Mouse (Mus musculus): ENCODE results near the gene Ier2. TPM values are rescaled to one million over a fixed set of nuclear protein-coding genes. Genes with fewer than 3 reads are reported as not detected.

The Ier2 gene
- polyA plus RNA-seq, 1 experiment from 2014 or later, result 80.3 TPM

DNA sequence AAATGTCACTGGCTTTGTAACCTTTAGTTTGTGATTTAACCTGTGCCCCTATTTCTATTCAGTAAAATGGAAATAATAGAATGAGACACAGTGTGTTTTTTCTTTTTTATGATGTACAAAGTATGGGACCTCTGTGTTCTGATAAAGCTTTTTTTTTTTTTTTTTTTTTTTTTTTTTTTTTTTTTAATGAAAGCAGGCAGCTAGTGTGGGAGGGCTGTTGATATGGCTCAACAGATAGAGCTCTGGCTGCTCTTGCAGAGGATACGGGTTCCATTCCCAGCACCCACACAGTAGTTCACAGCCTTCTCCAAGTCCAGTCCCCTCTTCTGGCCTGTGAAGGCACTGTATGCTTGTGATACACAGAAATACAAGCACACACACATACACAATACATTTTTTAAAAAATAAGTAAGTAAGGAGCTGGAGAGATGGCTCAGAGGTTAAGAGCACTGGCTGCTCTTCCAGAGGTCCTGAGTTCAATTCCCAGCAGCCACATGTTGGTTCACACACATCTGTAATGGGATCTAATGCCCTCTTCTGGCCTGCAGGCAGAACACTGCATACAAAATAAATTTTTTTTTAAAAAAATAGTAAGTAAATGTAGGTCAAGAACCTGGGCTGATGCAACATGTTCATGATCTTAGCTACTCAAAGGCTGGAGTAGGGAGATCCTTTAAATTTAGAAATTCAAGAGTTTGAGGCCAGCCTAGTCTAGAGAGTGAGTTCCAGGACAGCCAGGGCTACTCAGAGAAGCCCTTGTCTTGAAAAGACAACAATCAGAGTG lies 20.9 kb downstream of the Ier2 start:
- ATAC-seq (replicated peaks; ENCODE audit: low FRiP score), result no peak
- H3K9ac ChIP-seq, result no peak overlapping the region
- no peak overlapping the region for H3K27ac ChIP-seq
- WGBS, result 68% methylated on average over 1 of the region's 1 CpGs
- H3K9me3 ChIP-seq (replicated peaks), result no peaks in the 10 kb centered on the region
- no peak overlapping the region for H3K4me3 ChIP-seq (replicated peaks)
- no peak overlapping the region for H3K4me2 ChIP-seq
- no peaks in the 10 kb centered on the region for H3K27me3 ChIP-seq
- H3K4me1 ChIP-seq, result peaks cover 16% of the 10 kb centered on the region
- no peaks in the 10 kb centered on the region for H3K36me3 ChIP-seq

DNA sequence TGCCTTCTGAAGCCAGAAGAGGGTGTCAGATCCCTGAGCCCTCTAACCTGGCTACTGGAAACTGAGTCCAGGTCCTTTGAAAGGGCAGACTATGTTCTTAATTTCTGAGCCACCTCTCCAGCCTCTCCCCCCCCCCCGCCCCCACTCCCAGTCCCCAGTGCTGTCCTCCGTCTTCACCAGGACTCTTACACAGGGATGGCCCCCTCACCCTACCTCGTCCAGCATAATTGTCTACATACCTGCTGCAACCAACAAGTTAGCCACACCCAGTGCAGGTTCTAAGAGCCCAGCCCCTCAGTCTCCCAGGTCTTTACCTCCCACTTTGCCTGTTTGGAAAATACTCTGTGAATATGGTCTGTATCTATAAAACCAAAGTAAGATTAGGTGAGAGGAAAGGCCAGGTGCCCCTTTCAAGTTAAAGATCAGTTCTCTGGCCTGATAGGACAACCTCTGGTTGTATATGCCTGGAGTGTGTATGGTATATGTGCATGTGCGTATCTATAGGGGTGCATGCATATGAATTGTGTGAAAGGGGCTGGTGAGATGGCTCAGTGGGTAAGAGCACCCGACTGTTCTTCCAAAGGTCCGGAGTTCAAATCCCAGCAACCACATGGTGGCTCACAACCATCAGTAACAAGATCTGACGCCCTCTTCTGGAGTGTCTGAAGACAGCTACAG lies 21.9 kb downstream of the Ier2 start:
- Histone ChIP-seq H3K9me3 (replicated peaks) (no peaks in the 10 kb centered on the region), H3K36me3 (no peaks in the 10 kb centered on the region), H3K9ac (no peak overlapping the region), H3K27ac (0 out of 2 replicates have a peak overlapping the region, but pooled peaks have one; percentile 66), H3K4me3 (replicated peaks) (no peak overlapping the region), H3K27me3 (no peaks in the 10 kb centered on the region), H3K4me2 (0 out of 2 replicates have a peak overlapping the region, but pooled peaks have one; percentile 88), H3K4me1 (peaks cover 23% of the 10 kb centered on the region)
- no peak for ATAC-seq (replicated peaks; ENCODE audit: low FRiP score)
- WGBS, result 70% methylated on average over 7 of the region's 7 CpGs

DNA sequence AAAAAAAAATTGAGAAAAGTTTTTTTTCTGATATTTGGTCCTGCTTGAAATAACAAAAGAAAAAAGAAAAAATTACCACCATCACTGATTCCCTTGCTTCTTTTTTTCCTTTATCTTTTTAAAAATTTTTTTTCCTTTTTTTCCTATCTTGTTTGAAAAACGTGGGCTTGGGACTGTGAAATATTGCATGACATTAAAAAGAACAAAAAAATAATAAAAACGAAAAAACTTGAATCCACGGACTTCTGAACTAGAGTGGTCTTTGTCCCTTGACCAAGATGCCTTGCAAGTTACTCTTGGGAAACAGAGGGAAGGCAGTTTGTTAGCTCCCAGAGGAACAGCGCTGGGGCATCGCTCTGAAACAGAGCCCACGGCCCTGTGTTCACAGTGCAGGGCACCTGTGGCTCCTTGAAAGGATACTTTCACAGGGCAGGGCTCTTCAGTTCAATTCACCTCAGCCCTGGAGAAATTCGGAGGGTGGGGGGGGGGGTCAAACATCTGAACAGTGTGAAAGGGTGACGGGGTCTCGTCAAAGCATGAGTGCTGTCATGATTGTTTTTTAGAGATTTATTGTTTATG lies 22.6 kb downstream of the Ier2 start:
- WGBS, result 30% methylated on average over 9 of the region's 9 CpGs
- Histone ChIP-seq H3K36me3 (no peaks in the 10 kb centered on the region), H3K4me3 (replicated peaks) (peak overlapping the region; percentile 60), H3K4me2 (peak overlapping the region; percentile 88), H3K9me3 (replicated peaks) (no peaks in the 10 kb centered on the region), H3K9ac (peak overlapping the region; percentile 42; the same call in 1 of the 2 replicates), H3K27ac (peak overlapping the region; percentile 66), H3K4me1 (peaks cover 30% of the 10 kb centered on the region), H3K27me3 (no peaks in the 10 kb centered on the region)
- no peak for ATAC-seq (replicated peaks; ENCODE audit: low FRiP score)

DNA sequence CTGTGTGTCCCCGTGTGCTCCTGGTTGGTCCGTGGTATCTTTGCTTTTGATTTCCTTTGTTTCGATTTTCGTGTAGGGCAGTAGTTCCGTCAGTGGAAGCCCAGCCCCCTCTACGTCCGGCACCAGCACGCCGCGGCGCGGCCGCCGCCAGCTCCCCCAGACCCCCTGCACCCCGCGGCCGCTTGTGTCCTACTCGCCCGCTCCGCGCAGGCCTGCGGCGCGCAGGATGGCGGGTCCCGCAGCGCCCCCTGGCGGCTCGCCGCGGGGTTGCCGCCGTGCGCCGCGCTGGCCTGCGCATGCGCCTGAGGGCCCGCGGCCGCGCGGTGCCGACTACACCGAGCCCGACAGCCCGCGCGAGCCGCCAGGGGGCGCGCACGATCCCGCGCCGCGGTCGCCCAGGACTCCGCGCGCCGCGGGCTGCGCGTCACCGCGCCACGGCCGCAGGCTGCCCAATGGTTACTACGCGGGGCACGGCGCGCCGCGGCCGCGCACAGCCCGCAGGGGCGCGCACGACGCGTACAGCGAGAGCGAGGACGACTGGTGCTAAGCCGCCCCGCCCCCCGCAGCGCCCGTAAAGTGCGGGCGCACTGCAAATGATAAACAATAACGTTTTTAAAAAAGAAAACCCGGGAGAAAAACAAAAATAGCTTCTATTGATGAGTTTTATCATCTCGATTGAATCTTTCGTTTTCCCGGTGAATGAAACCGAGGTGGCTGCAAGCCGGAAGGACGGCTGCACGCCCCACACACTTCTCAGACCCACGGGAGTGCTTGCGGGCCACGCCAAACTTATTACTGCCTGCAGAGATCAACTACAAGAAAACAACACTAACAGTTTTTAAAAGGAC lies 23.3 kb downstream of the Ier2 start:
- H3K4me3 ChIP-seq (replicated peaks), result peak overlapping the region; percentile 60
- WGBS, result under 1% methylated on average over 106 of the region's 106 CpGs
- H3K27ac ChIP-seq, result peak overlapping the region; percentile 94
- peak overlapping the region; percentile 62 for H3K9ac ChIP-seq
- H3K36me3 ChIP-seq, result no peaks in the 10 kb centered on the region
- H3K27me3 ChIP-seq, result no peaks in the 10 kb centered on the region
- no peaks in the 10 kb centered on the region for H3K9me3 ChIP-seq (replicated peaks)
- peak overlapping the region; percentile 88 for H3K4me2 ChIP-seq
- peak; percentile 94 for ATAC-seq (replicated peaks; ENCODE audit: low FRiP score)
- peaks cover 34% of the 10 kb centered on the region for H3K4me1 ChIP-seq

DNA sequence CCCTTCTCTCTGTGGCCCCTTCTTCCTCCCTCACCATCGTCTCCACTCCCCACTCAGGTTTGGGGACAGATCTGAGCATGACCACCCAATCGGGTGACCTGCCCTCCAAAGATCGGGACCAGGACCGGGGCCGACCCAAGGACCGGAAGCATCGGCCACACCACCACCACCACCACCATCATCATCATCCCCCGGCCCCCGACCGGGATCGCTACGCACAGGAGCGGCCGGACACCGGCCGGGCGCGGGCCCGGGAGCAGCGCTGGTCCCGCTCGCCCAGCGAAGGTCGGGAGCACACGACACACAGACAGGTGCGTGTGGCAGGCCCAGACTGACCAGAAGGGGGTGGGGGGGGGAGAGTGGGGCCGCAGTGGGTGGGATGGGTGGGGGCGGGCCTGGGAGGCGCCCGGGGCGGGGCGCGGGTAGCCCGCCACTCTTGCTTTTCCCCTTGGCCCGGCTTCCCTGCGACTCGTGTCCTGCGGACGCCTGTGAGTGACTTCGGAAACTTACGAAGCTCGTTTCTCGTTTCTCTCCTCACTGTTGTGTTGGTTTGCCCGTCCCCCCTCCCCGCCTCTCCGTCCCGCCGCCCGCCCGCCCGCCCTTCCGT lies 24.0 kb downstream of the Ier2 start:
- H3K36me3 ChIP-seq, result no peaks in the 10 kb centered on the region
- H3K9me3 ChIP-seq (replicated peaks), result no peaks in the 10 kb centered on the region
- H3K4me1 ChIP-seq, result peaks cover 38% of the 10 kb centered on the region
- peak overlapping the region; percentile 62 for H3K9ac ChIP-seq
- WGBS, result 1% methylated on average over 50 of the region's 52 CpGs
- ATAC-seq (replicated peaks; ENCODE audit: low FRiP score), result peak; percentile 24
- H3K27ac ChIP-seq, result peak overlapping the region; percentile 94
- no peaks in the 10 kb centered on the region for H3K27me3 ChIP-seq
- H3K4me2 ChIP-seq, result peak overlapping the region; percentile 88
- peak overlapping the region; percentile 60 for H3K4me3 ChIP-seq (replicated peaks)

DNA sequence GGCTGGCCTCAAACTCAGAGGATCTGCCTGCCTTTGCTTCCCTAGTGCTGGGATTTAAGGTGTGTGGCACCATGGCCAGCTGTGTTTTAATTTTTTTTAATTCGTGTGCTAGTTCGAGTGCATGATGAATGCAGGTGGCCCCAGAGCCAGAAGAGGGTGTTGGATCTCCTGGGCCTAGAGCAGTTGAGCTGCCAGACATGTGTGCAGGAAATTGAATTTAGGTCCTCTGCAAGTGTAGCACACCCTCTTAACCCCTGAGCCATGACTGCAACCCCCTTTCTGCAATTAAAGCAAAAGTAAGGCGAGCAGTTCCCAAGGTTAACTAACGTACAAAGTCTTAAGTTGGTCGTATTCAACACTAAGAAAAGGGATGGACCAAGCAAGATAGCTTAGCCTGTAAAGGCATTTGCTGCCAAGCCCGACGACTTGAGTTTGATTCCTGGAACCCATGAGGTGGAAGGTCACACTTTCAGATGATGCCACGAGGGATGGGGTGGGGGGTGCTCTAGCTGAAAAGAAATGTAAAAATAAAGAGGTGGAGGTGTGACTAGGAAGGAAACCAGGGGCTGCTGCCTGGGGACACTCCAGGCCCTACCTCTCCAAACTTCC lies 24.6 kb downstream of the Ier2 start:
- Histone ChIP-seq H3K4me1 (peaks cover 38% of the 10 kb centered on the region), H3K9me3 (replicated peaks) (no peaks in the 10 kb centered on the region), H3K27ac (peak overlapping the region; percentile 94), H3K36me3 (no peaks in the 10 kb centered on the region), H3K4me3 (replicated peaks) (peak overlapping the region; percentile 60), H3K4me2 (peak overlapping the region; percentile 88), H3K27me3 (no peaks in the 10 kb centered on the region), H3K9ac (peak overlapping the region; percentile 62)
- ATAC-seq (replicated peaks; ENCODE audit: low FRiP score), result no peak
- WGBS, result 34% methylated on average over 8 of the region's 8 CpGs

DNA sequence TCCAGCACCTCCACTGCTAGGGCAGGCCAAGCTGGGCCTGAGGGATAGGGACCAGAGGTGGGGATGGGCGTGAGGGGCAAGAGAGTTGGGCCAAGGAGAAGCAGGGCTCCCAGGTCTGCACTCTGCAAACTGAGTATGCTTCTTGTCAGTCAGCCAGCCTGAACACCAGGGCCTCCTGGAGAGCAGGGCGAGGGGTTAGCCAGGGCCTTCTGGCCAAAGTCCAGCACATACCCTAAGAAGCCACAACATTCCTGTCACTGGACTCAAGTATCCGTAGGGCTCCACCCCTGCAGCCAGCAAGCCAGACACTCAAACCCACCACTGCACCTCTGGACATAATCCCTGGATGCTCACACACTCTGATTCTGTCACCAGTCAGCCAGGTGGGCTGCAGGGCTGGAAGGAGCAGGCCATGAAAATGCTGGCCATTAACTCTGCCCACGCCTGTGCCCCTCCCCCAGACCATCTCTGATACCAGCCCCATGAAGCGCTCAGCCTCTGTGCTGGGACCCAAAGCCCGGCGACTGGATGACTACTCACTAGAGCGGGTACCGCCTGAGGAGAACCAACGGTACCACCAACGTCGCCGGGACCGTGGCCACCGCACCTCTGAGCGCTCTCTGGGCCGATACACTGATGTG lies 26.5 kb downstream of the Ier2 start:
- peak overlapping the region; percentile 75 for H3K27ac ChIP-seq
- H3K4me3 ChIP-seq (replicated peaks), result no peak overlapping the region
- no peaks in the 10 kb centered on the region for H3K27me3 ChIP-seq
- 0 out of 2 replicates have a peak, but pooled peaks cover 3% of the 10 kb centered on the region for H3K9me3 ChIP-seq (replicated peaks)
- WGBS, result 84% methylated on average over 17 of the region's 17 CpGs
- no peaks in the 10 kb centered on the region for H3K36me3 ChIP-seq
- H3K4me1 ChIP-seq, result peaks cover 38% of the 10 kb centered on the region
- ATAC-seq (replicated peaks; ENCODE audit: low FRiP score), result no peak
- no peak overlapping the region for H3K4me2 ChIP-seq
- H3K9ac ChIP-seq, result no peak overlapping the region

DNA sequence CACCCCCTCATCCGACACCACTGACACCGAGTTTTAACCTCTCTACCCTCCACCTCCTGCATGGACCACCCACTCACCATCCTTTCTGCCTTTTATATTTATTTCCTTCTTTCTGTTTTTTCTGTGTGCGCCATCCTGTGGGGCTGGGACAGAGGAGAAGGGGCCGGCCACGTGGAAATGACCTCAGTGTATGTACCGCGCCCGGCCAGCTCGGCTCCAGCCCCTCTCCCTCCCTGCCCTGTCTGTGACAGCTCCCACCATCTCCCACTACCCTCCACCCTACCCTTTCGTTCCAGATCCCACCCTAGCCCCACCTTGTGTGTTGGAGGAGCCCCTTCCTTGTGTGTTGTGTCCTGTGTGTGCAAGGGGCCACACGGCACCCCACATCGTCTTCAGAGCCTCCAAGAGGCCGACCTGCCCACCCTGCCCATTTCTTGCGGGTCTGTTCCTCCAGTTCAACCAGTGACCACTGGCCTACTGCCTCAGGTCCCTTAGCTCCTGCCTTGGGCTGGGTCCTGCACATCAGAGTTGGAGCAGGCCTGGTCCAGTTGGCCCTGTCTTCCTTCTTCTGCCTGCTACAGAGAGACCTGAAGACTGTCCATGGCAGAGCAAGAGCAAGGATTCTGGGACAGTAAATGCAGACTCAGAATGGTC lies 27.1 kb downstream of the Ier2 start:
- no peak for ATAC-seq (replicated peaks; ENCODE audit: low FRiP score)
- H3K4me1 ChIP-seq, result peaks cover 36% of the 10 kb centered on the region
- no peak overlapping the region for H3K4me2 ChIP-seq
- 59% methylated on average over 14 of the region's 14 CpGs for WGBS
- no peak overlapping the region for H3K9ac ChIP-seq
- H3K27ac ChIP-seq, result peak overlapping the region; percentile 75
- H3K4me3 ChIP-seq (replicated peaks), result no peak overlapping the region
- no peaks in the 10 kb centered on the region for H3K36me3 ChIP-seq
- H3K27me3 ChIP-seq, result no peaks in the 10 kb centered on the region
- 0 out of 2 replicates have a peak, but pooled peaks cover 3% of the 10 kb centered on the region for H3K9me3 ChIP-seq (replicated peaks)

DNA sequence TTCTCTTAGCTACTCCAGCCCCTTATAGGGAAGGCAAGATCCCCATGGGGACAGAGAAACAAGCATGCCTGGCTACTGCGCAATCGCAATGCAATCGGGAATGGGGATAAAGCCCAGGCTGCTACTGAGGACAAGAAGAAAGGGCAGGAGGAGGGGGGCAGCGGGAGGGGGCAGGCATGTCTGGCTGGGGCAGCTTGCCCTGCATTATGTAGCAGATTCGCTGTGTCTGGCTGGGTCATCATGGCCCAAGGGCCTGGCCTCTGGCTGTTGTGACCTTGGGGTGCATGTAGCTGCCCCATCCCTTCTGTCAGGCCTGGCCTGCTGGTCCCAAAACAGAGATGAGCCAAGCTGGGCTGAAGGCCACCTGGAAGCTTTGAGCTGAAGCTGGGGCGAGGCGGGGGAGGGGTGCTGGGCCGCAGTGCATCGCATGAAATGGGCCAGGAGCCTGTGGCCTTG lies 27.8 kb downstream of the Ier2 start:
- no peak for ATAC-seq (replicated peaks; ENCODE audit: low FRiP score)

More for the DNA sequence above, 27.8 kb downstream of the Ier2 start:
- 0 out of 2 replicates have a peak overlapping the region, but pooled peaks have one; percentile 75 for H3K27ac ChIP-seq
- no peaks in the 10 kb centered on the region for H3K36me3 ChIP-seq
- 0 out of 2 replicates have a peak, but pooled peaks cover 3% of the 10 kb centered on the region for H3K9me3 ChIP-seq (replicated peaks)
- no peak overlapping the region for H3K9ac ChIP-seq
- H3K4me3 ChIP-seq (replicated peaks), result no peak overlapping the region
- whole genome bisulfite sequencing, result 50% methylated on average over 9 of the region's 9 CpGs
- H3K4me1 ChIP-seq, result peaks cover 31% of the 10 kb centered on the region
- H3K4me2 ChIP-seq, result no peak overlapping the region
- H3K27me3 ChIP-seq, result no peaks in the 10 kb centered on the region

Measured in kidney, embryonic 15.5 days (tissue).